Mouse (Mus musculus) embryonic facial prominence, embryonic 11.5 days (tissue): ENCODE results near the gene Tapbp. TPM values are rescaled to one million over a fixed set of nuclear protein-coding genes. Genes with fewer than 3 reads are reported as not detected.
"Not testable (repeated sequence)": the region's sequence is repeated elsewhere in the genome, so short reads cannot be mapped to it uniquely, and the experiment has no call there.

Experiments
- ATAC-seq: fragments of 200-750 bp; cut with Nextera tagmentation; replicated peaks from 2 replicates; pipeline ENCODE4 v1.8.0; 2017; ENCODE audit warnings: low read depth; ENCODE audit not compliant: insufficient number of reproducible peaks, low FRiP score, low TSS enrichment
- DNase-seq: peaks from one replicate; pipeline ENCODE4 v3.0.0-alpha.2; 2015; ENCODE audit warnings: low spot score
- H3K27ac ChIP-seq: fragments of 300-500 bp; sonication (generic); replicated peaks from 2 replicates; pipeline ENCODE4 v1.5.1; 2014; ENCODE audit warnings: mild to moderate bottlenecking, low read depth, low read length, control low read depth
- H3K27me3 ChIP-seq: fragments of 300-500 bp; sonication (generic); 2 replicates; pipeline ENCODE4 v1.6.1; 2014; ENCODE audit warnings: mild to moderate bottlenecking, low read length, moderate library complexity, mixed read lengths; ENCODE audit not compliant: control insufficient read depth, insufficient read depth
- H3K36me3 ChIP-seq: fragments of 300-500 bp; sonication (generic); replicated peaks from 2 replicates; pipeline ENCODE4 v1.6.1; 2014; ENCODE audit warnings: low read depth, mild to moderate bottlenecking, low read length, moderate library complexity, mixed read lengths; ENCODE audit not compliant: control insufficient read depth, insufficient read depth
- H3K4me1 ChIP-seq: fragments of 300-500 bp; sonication (generic); 2 replicates; pipeline ENCODE4 v1.6.1; 2014; ENCODE audit warnings: low read length, mixed read lengths; ENCODE audit not compliant: control insufficient read depth, insufficient read depth
- H3K4me2 ChIP-seq: fragments of 300-500 bp; sonication (generic); 2 replicates; pipeline ENCODE4 v1.6.1; 2014; ENCODE audit warnings: low read depth, mild to moderate bottlenecking, control low read depth, low read length, moderate library complexity
- H3K4me3 ChIP-seq: fragments of 300-500 bp; sonication (generic); 2 replicates; pipeline ENCODE4 v1.5.1; 2014; ENCODE audit warnings: low read depth, low read length, control low read depth
- H3K9ac ChIP-seq: fragments of 300-500 bp; sonication (generic); replicated peaks from 2 replicates; pipeline ENCODE4 v1.6.1; 2014; ENCODE audit warnings: mild to moderate bottlenecking, control low read depth, low read length
- H3K9me3 ChIP-seq: fragments of 300-500 bp; sonication (generic); replicated peaks from 2 replicates; pipeline ENCODE4 v1.6.1; 2016; ENCODE audit warnings: mild to moderate bottlenecking, low read length, inconsistent platforms, mixed read lengths; ENCODE audit not compliant: control insufficient read depth
- WGBS: fragments of 180-500 bp; shearing (Covaris S2); extraction: QIAGEN DNeasy Blood & Tissue Kit; methylation state at CpG from one replicate; pipeline ENCODE4 v1.1.7; 2014; 5-methylcytosine and 5-hydroxymethylcytosine counted together
- polyA plus RNA-seq: library from polyadenylated mRNA; unstranded; fragments of >200 nt; fragmentation: Nextera tagmentation; extraction: Ambion mirVana; gene quantifications from 2 replicates; pipeline ENCODE4 v1.2.1, GENCODE M21; 2014

Gene Tapbp
- polyA plus RNA-seq, 1 experiment from 2014 or later = 11.3 TPM

DNA sequence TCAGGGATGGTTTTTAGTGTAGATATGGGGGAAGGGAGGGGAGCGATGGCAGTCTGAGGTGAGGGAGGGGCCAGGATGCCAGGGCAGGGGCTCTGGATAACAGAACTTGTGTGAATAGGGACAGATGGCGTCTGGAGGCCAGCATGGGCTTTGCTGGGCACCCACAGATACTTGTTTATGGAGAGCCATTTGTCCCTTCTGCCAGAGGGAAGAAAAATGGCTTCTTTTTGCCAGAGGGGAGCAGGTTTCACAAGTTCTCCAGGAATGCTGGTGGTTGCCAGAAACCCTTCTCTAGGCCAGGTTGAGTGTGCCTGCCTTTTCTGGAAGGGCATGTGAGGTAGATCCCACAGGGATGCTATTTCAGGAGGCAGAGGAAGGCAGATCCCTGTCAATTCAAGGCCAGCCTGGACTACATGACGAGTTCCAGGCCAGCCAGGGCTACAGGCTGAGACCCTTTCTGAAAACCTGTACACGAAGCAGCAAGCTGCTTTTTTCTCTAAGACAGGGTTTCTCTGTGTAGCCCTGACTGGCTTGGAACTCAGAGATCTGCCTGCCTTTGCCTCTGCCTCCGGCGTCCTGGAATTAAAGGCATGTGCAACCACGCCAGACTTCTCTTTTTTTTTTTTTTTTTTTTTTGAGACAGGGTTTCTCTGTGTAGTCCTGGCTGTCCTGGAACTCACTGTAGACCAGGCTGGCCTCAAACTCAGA, 15.3 kb upstream of the Tapbp start:
- no peak for DNase-seq
- no peaks in the 10 kb centered on the region for H3K9me3 ChIP-seq
- no peak overlapping the region for H3K4me2 ChIP-seq
- H3K4me3 ChIP-seq = no peak overlapping the region
- H3K27ac ChIP-seq = no peak overlapping the region
- no peaks in the 10 kb centered on the region for H3K27me3 ChIP-seq
- ATAC-seq = no peak
- 69% methylated on average over 7 of the region's 7 CpGs for WGBS
- no peaks in the 10 kb centered on the region for H3K4me1 ChIP-seq
- H3K9ac ChIP-seq = no peak overlapping the region
- no peaks in the 10 kb centered on the region for H3K36me3 ChIP-seq

DNA sequence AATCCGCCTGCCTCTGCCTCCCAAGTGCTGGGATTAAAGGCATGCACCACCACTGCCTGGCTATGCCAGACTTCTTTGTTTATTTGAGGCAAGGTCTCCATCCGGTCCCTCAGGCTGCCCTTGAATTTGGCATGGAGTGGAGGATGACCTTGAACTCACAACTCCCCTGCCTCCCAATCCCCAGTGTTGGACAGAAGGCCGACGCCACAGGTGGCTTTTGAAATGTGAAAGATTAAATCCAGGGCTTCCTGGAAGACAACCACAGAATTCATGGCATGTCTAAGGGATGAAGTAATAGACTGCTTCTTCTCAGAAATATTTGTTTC, 14.7 kb upstream of the Tapbp start:
- no peaks in the 10 kb centered on the region for H3K36me3 ChIP-seq
- no peaks in the 10 kb centered on the region for H3K9me3 ChIP-seq
- ATAC-seq = no peak
- no peak overlapping the region for H3K4me3 ChIP-seq
- no peak for DNase-seq
- no peak overlapping the region for H3K4me2 ChIP-seq
- no peak overlapping the region for H3K9ac ChIP-seq
- WGBS = 81% methylated on average over 4 of the region's 4 CpGs
- H3K27me3 ChIP-seq = no peaks in the 10 kb centered on the region
- no peak overlapping the region for H3K27ac ChIP-seq
- H3K4me1 ChIP-seq = no peaks in the 10 kb centered on the region

DNA sequence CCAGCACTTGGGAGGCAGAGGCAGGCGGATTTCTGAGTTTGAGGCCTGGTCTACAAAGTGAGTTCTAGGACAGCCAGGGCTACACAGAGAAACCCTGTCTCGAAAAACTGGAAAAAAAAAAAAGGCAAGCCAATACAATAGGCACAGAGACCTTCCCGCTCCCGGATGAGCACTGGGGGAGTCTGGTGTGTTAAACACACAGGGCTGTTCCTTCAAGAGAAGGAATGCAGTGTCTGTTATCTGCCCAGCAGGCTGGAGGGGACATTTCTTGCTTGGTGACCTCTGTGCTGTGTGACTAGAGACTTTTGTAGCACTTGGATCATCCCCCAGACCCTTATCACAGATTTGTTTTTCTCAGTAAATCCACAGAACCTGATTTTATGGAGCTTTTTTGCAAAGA, 14.0 kb upstream of the Tapbp start:
- no peaks in the 10 kb centered on the region for H3K36me3 ChIP-seq
- no peaks in the 10 kb centered on the region for H3K27me3 ChIP-seq
- no peaks in the 10 kb centered on the region for H3K4me1 ChIP-seq
- H3K9me3 ChIP-seq = no peaks in the 10 kb centered on the region
- no peak for ATAC-seq
- no peak overlapping the region for H3K9ac ChIP-seq
- H3K4me2 ChIP-seq = no peak overlapping the region
- 61% methylated on average over 4 of the region's 4 CpGs for WGBS
- H3K4me3 ChIP-seq = no peak overlapping the region
- H3K27ac ChIP-seq = no peak overlapping the region
- no peak for DNase-seq

DNA sequence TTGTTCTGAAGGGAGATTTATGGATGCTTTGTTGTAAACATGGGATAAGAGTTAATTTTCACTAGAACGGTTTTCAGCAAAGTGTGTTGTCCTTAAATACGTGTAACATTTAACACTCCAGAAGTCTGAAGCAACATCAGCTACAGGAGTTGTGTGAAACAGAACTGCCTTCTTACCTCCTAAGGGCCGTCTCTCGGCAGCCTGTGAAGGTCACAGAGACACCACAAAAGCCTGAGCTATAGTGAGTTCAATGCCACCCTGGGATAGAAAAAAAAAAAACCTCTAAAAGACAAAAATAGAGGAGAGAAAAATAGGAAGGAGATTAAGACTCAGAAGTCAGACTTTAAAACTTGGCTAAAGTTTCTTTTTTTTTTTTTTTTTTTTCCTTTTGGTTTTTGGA, 13.6 kb upstream of the Tapbp start:
- Histone ChIP-seq H3K9me3 (no peaks in the 10 kb centered on the region), H3K4me2 (no peak overlapping the region), H3K4me1 (no peaks in the 10 kb centered on the region), H3K4me3 (no peak overlapping the region), H3K9ac (no peak overlapping the region), H3K27ac (no peak overlapping the region), H3K27me3 (no peaks in the 10 kb centered on the region; the same call in 1 of the 2 replicates), H3K36me3 (no peaks in the 10 kb centered on the region)
- ATAC-seq = no peak
- WGBS = 85% methylated on average over 4 of the region's 4 CpGs
- DNase-seq = no peak

DNA sequence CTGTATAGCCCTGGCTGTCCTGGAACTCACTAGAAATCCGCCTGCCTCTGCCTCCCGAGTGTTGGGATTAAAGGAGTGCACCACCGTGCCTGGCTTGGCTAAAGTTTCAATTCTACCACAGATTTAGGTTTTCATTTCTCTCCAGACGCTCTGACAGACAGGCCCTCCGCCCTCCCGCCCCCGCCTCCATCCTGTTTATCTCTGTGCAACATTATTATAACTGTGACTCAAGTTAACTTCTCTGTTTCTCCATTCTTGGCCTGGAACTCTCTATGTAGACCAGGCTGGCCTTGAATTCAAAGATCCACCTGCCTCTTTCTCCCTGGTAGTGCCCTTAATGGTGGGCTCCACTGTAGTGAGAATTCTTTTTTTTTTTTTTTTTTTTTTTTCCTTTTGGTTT, 13.2 kb upstream of the Tapbp start:
- H3K9ac ChIP-seq = no peak overlapping the region
- no peak for DNase-seq
- H3K9me3 ChIP-seq = no peaks in the 10 kb centered on the region
- no peak for ATAC-seq
- no peak overlapping the region for H3K27ac ChIP-seq
- H3K4me2 ChIP-seq = no peak overlapping the region
- WGBS = 78% methylated on average over 7 of the region's 7 CpGs
- H3K4me3 ChIP-seq = no peak overlapping the region
- no peaks in the 10 kb centered on the region for H3K4me1 ChIP-seq
- H3K27me3 ChIP-seq = no peaks in the 10 kb centered on the region; the same call in 1 of the 2 replicates
- no peaks in the 10 kb centered on the region for H3K36me3 ChIP-seq

DNA sequence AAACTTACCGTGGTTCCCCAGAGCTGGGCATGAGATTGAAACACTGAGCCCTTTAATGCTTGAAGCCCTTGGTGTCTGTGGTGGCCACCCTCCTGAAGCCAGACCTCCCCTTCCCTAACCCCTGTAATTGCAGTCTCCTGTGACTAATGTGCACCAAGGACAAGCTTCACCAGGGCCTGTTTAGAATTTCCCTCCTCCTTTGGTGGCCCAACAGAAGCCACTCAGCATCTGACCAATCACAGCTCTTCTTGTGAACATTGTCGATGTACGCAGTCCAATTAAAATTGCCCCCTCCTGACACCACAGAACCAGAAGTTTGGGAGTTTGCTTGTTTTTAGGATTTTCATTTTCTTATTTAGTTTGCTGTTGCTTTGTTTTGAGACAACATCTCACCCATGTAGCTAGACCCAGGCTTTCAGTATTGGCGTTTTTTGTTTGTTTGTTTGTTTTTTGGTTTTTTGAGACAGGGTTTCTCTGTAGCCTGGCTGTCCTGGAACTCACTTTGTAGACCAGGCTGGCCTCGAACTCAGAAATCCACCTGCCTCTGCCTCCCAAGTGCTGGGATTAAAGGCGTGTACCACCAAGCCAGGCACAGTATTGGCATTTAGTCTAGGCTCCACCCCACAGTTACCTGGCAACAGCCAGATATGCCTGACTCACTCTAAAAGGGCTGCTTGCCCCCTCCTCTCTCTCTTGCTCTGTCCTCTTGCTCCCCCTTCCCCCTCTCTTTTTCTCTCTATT, 11.6 kb upstream of the Tapbp start:
- H3K27ac ChIP-seq, DNase-seq, H3K4me2 ChIP-seq, H3K4me3 ChIP-seq, H3K9me3 ChIP-seq, H3K4me1 ChIP-seq, H3K36me3 ChIP-seq, ATAC-seq, H3K27me3 ChIP-seq, H3K9ac ChIP-seq: not testable (repeated sequence)
- 68% methylated on average over 6 of the region's 6 CpGs for WGBS

DNA sequence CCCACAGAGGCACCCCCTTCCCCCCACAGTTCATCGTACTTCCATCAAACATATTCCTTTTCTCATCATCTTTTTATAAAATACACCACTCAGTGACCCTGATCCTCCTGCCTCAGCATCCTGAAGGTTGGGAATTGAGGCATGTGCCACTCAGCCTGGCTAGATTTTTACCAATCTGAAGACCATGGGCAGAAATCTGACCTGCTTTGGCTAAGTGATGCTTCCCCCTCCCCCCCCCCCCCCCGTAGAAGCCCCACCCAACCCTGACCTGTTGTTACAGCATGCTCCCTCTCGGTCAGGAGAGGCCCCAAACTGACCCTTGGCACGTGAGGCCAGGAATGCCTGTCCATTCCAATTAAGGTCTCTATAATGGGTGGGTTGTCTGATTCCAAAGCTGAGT, 10.9 kb upstream of the Tapbp start, which contains the start of gene Platr17:
Platr17 (plus strand) TSS at position 301 of the 400 bp plus-strand sequence.
- not testable (repeated sequence) for H3K4me1 ChIP-seq, H3K9ac ChIP-seq, H3K4me2 ChIP-seq, ATAC-seq, H3K36me3 ChIP-seq, H3K27ac ChIP-seq, H3K4me3 ChIP-seq, DNase-seq, H3K9me3 ChIP-seq, H3K27me3 ChIP-seq
- WGBS = 23% methylated on average over 4 of the region's 4 CpGs

DNA sequence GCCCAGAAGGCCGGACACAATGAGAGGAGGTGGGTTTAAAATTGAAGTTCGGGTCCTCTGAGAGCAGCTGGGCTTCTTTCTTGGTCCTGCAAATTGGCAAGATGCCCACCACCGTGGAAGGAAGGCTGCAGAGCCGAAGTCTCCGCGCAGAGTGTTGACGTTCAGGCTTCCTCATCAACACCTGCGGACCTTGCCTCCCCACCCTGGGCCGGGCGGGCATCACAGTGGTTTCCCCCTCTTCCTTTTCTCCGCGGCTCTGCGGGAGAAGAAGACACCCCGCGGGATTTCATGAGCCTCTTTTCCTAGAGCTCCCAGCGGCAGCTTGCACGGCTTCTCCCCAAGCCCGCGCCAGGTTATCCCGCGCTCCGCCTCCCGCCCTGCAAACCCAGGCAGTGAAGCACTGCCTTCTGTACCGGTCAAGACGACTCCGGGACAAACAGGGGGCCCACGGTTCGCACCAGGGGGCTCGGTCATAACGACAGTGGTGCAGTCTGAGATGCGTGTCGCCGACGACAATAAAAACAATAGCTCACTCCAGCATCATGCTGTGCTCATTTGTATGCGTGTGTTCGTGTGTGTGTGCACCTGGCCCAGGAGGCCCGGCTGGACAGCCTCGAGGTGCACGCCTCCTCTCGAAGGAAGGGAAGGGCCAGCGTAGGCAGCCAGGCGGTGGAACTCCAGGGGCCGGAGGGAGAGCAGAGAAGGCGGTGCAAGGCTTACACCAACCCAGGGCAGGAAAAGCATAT, 7.2 kb upstream of the Tapbp start:
- under 1% methylated on average over 43 of the region's 44 CpGs for WGBS
- Histone ChIP-seq H3K9me3 (no peaks in the 10 kb centered on the region), H3K36me3 (peaks cover 16% of the 10 kb centered on the region), H3K9ac (peak overlapping the region; percentile 80), H3K4me1 (no peaks in the 10 kb centered on the region), H3K27me3 (no peaks in the 10 kb centered on the region; the same call in 1 of the 2 replicates), H3K27ac (peak overlapping the region; percentile 79), H3K4me2 (peak overlapping the region; percentile 95), H3K4me3 (peak overlapping the region; percentile 87)
- DNase-seq (peak; percentile 49), ATAC-seq (peak; percentile 16; the same call in 1 of the 2 replicates)
